Mouse (Mus musculus): Measurements from ENCODE around the gene Glyctk.

Gene Glyctk

GRCm38 (mm10) chr9:106147281-106147680 lies 10.7 kb downstream of the Glyctk start:
- DNase-seq (ENCODE audit: low spot score) = no peak

GRCm38 (mm10) chr9:106145582-106145981 lies 12.4 kb downstream of the Glyctk start:
- no peak for DNase-seq (ENCODE audit: low spot score)

GRCm38 (mm10) chr9:106144176-106144575 lies 13.8 kb downstream of the Glyctk start:
- DNase-seq (ENCODE audit: low spot score) = peak; percentile 44

- DNase-seq (ENCODE audit: low spot score) = no peak
Measured at GRCm38 (mm10) chr9:106141955-106142354, 16.0 kb downstream of the Glyctk start.

GRCm38 (mm10) chr9:106139763-106140162 lies 18.2 kb downstream of the Glyctk start:
- DNase-seq (ENCODE audit: low spot score) = no peak

- DNase-seq (ENCODE audit: low spot score) = no peak
Measured at GRCm38 (mm10) chr9:106137671-106138216, 20.2 kb downstream of the Glyctk start.

GRCm38 (mm10) chr9:106130250-106130649 lies 27.7 kb downstream of the Glyctk start:
- DNase-seq (ENCODE audit: low spot score) = no peak

GRCm38 (mm10) chr9:106129072-106129471 lies 28.9 kb downstream of the Glyctk start:
- DNase-seq (ENCODE audit: low spot score) = no peak

- peak; percentile 82 for DNase-seq (ENCODE audit: low spot score)
Measured at GRCm38 (mm10) chr9:106126786-106127251, 31.1 kb downstream of the Glyctk start.

- DNase-seq (ENCODE audit: low spot score) = peak; percentile 73
Measured at GRCm38 (mm10) chr9:106123599-106123998, 34.3 kb downstream of the Glyctk start.

GRCm38 (mm10) chr9:106119075-106119474 lies 38.9 kb downstream of the Glyctk start:
- no peak for DNase-seq (ENCODE audit: low spot score)

- peak; percentile 54 for DNase-seq (ENCODE audit: low spot score)
Measured at GRCm38 (mm10) chr9:106115801-106116424, 42.0 kb downstream of the Glyctk start.

- DNase-seq (ENCODE audit: low spot score) = peak; percentile 82
Measured at GRCm38 (mm10) chr9:106112770-106113423, 45.0 kb downstream of the Glyctk start.

- DNase-seq (ENCODE audit: low spot score) = no peak
Measured at GRCm38 (mm10) chr9:106106241-106106640, 51.7 kb downstream of the Glyctk start.

- DNase-seq (ENCODE audit: low spot score) = peak; percentile 41
Measured at GRCm38 (mm10) chr9:106104401-106104800, 53.5 kb downstream of the Glyctk start.

Measured in retina, embryonic 14.5 days (tissue).